Mouse (Mus musculus): Measurements from ENCODE around the gene Ralgps1. TPM values are rescaled to one million over a fixed set of nuclear protein-coding genes. Genes with fewer than 3 reads are reported as not detected.

The Ralgps1 gene
- total and polyA plus RNA-seq, 2 experiments from 2014 or later: 20.7 to 69.9 TPM

DNA sequence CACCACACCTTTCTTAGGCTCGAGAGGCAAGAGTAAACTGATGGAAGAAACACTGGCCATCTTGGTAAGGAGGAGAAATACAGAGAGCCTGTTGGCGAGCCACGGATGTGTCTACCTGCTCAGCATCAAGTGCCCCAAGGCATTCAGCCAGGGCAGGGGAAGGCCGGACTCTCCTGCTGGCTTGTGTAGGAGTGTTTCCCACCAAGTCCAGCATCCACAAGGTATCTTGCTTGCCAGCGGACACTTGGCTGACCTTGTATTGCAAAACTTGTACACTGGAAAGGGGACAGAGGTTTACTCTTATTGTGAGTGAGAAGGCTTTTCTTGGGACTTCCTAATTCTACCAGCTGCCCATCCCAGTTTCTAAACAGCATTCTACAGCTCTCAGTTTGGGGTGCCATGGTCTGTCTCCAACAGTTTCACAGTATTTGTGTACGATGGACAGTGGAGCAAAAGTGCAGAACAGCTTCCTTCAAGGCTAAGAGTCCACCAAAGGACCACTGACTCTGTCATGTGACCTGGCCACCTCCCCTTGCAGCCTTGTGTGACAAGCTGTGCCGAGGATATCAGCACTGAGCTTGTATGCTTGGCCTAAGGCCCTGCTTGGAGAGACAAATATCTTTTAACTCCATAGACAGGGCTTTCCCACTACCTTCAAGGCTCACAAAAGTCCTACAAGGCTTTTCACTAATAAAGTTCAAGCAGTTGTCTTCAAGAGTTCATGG, 236.4 kb downstream of the Ralgps1 start:
- TF ChIP-seq CTCF (IDR thresholded peaks at IDR 0.05; ENCODE audit: low read depth): no peak
- WGBS: 79% methylated on average over 7 of the region's 7 CpGs
- peaks cover 2% of the 10 kb centered on the region for H3K4me1 ChIP-seq (ENCODE audit: insufficient read depth, low read length)
- DNase-seq (ENCODE audit: low spot score) (no peak), ATAC-seq (no peak)
- no peak overlapping the region for H3K27ac ChIP-seq
- H3K9me3 ChIP-seq (ENCODE audit: low read length): no peaks in the 10 kb centered on the region
- peaks cover 15% of the 10 kb centered on the region; the same call in 1 of the 2 replicates for H3K36me3 ChIP-seq (ENCODE audit: insufficient read depth, low read length)
- no peak overlapping the region for H3K4me3 ChIP-seq (ENCODE audit: low read length)
- H3K9ac ChIP-seq (replicated peaks; ENCODE audit: low read length): no peak overlapping the region
- no peaks in the 10 kb centered on the region for H3K27me3 ChIP-seq (ENCODE audit: insufficient read depth, low read length)
- H3K4me2 ChIP-seq (ENCODE audit: low read depth, low read length): no peak overlapping the region

DNA sequence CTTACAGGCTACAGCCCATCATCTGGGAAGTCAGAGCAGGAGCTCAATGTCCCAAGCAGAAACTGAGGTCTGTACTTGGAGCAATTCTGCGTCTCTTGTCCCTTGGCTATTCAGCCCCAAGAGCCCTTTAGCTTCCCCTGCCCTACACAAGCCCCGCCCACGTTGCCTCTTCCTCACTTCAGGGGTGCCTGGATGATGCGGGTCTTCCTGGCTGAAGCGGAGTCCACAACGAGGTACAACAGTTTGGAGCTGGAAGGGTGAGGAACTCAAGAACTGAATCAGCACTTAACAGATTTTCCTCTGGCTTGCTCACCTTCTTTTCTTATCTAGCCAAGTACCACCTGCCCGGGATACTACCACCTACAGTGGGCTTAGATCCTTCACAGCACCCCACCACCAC, 239.0 kb downstream of the Ralgps1 start:
- Histone ChIP-seq H3K9ac (replicated peaks; ENCODE audit: low read length) (no peak overlapping the region), H3K36me3 (ENCODE audit: insufficient read depth, low read length) (peaks cover 13% of the 10 kb centered on the region; the same call in 1 of the 2 replicates), H3K27me3 (ENCODE audit: insufficient read depth, low read length) (no peaks in the 10 kb centered on the region), H3K4me3 (ENCODE audit: low read length) (no peak overlapping the region), H3K4me1 (ENCODE audit: insufficient read depth, low read length) (peaks cover 10% of the 10 kb centered on the region), H3K4me2 (ENCODE audit: low read depth, low read length) (no peak overlapping the region), H3K9me3 (ENCODE audit: low read length) (no peaks in the 10 kb centered on the region), H3K27ac (no peak overlapping the region)
- no peak for DNase-seq (ENCODE audit: low spot score)
- no peak for ATAC-seq
- no peak for TF ChIP-seq CTCF (IDR thresholded peaks at IDR 0.05; ENCODE audit: low read depth)
- 3% methylated on average over 7 of the region's 7 CpGs for WGBS

DNA sequence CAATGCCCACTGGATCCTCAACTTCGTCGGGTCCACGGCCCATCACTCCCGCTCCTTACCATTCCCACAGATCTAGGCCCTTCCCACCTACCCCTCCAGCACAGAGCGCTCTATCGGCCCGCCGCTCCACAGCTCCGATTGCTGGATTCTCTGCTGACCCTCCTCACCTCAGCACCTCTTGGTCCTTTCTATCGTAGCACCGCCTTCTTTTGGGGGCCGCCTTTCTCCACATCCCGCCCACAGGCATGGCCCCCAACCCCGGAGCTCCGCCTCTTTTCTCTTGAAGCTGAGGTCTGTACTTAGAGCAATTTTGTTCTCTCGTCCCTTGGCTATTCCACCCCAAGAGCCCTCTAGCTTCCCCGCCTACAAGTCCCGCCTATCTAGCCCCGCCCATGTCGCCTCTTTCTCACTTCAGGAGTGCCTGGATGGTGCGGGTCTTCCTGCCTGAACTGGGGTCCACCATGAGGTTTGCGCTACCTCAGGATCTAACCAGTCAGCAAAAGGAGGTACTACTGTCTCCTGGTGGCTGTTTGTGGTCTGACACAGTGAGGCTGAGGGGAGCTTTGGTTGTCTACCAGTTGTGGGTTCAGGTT, 239.7 kb downstream of the Ralgps1 start, which contains the start of gene Garnl3:
TSS of gene Garnl3 (minus strand) at position 155 of the 593 bp plus-strand sequence.
- Histone ChIP-seq H3K36me3 (ENCODE audit: insufficient read depth, low read length) (peaks cover 6% of the 10 kb centered on the region; the same call in 1 of the 2 replicates), H3K4me2 (ENCODE audit: low read depth, low read length) (peak within 1 kb of the TSS; percentile 98), H3K4me1 (ENCODE audit: insufficient read depth, low read length) (peaks cover 10% of the 10 kb centered on the region), H3K4me3 (ENCODE audit: low read length) (peak within 1 kb of the TSS; percentile 78), H3K9me3 (ENCODE audit: low read length) (no peaks in the 10 kb centered on the region), H3K27ac (peak within 1 kb of the TSS; percentile 52), H3K27me3 (ENCODE audit: insufficient read depth, low read length) (no peaks in the 10 kb centered on the region), H3K9ac (replicated peaks; ENCODE audit: low read length) (peak within 1 kb of the TSS; percentile 77)
- peak; percentile 90 for TF ChIP-seq CTCF (IDR thresholded peaks at IDR 0.05; ENCODE audit: low read depth)
- 2% methylated on average over 22 of the region's 22 CpGs for WGBS
- DNase-seq (ENCODE audit: low spot score): peak; percentile 73
- ATAC-seq: peak; percentile 58

DNA sequence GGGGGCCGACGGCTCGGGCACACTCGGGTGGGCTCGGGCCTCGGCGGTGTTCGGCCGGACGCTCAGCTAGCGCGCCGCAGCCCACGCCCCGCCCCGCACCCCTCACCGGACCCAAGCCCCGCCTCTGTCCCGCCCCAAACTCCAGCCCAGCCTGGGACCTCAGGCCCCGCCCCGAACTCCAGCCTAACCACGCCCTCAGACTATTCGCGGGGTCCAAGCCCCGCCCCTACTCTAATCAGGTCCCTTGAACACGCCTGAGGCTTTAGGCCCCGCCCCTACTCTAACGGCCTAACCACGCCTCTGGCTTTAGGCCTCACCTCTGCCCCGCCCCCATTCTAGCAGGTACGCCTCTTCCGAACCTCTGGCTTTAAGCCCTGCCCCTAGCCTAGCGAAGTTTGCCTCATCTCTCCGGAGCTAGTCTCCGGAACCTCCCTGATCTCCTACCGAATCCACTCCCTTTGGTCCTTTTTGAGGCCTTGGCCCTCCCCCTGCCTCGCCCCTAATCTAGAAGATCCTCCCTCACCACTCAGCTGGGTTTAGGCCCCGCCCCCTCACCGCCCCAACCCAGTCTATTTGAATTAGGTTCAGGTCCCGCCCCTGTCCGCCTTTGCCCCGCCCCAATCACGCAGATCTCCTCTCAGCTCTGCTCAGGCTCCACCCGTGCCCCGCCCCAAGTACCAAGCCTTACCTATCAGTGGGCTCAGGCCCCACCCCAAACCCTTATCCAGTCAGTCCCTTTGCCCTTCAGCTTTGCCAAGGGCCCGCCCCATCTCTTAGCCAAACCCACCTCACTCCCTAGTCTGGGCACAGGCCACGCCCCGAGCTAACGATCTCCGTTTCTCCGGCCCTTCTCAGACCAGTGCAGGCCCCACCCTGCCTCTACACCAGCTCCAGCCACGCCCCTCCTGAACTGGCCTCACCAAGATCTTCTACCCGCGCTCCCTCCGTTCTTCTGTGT, 240.5 kb downstream of the Ralgps1 start:
- peak overlapping the region; percentile 98 for H3K4me2 ChIP-seq (ENCODE audit: low read depth, low read length)
- under 1% methylated on average over 55 of the region's 55 CpGs for WGBS
- ATAC-seq: peak; percentile 90

DNA sequence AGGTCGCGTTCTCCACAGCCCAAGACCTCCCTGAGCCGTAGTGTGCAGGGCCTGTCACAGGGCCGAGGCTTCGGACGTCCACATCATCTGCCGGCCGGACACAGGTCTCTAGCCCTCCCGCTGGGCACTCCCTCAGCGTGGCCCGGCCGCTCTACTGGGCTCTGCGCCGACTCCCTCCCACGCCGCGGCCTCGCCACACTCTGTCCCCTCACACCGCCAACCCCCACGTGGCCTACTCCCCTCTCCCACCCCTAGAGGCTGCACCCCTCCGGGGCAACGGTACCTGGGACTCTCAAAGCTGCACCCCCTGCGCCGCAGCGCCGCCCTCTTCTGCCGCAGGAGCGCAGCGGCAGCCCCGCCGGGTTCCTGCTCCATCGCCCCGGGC, 241.2 kb downstream of the Ralgps1 start:
- WGBS: under 1% methylated on average over 33 of the region's 33 CpGs
- peak overlapping the region; percentile 78 for H3K4me3 ChIP-seq (ENCODE audit: low read length)
- H3K9ac ChIP-seq (replicated peaks; ENCODE audit: low read length): peak overlapping the region; percentile 77
- peak; percentile 41 for TF ChIP-seq CTCF (IDR thresholded peaks at IDR 0.05; ENCODE audit: low read depth)
- H3K27me3 ChIP-seq (ENCODE audit: insufficient read depth, low read length): no peaks in the 10 kb centered on the region
- no peak for DNase-seq (ENCODE audit: low spot score)
- no peaks in the 10 kb centered on the region for H3K9me3 ChIP-seq (ENCODE audit: low read length)
- ATAC-seq: no peak; the same call in 1 of the 2 replicates
- no peaks in the 10 kb centered on the region for H3K36me3 ChIP-seq (ENCODE audit: insufficient read depth, low read length)
- H3K27ac ChIP-seq: peak overlapping the region; percentile 49
- H3K4me1 ChIP-seq (ENCODE audit: insufficient read depth, low read length): peaks cover 10% of the 10 kb centered on the region
- H3K4me2 ChIP-seq (ENCODE audit: low read depth, low read length): peak overlapping the region; percentile 98

More for the DNA sequence above, 240.5 kb downstream of the Ralgps1 start:
- Histone ChIP-seq H3K9ac (replicated peaks; ENCODE audit: low read length) (peak overlapping the region; percentile 77), H3K4me1 (ENCODE audit: insufficient read depth, low read length) (peaks cover 10% of the 10 kb centered on the region), H3K36me3 (ENCODE audit: insufficient read depth, low read length) (0 out of 2 replicates have a peak, but pooled peaks cover 4% of the 10 kb centered on the region), H3K4me3 (ENCODE audit: low read length) (peak overlapping the region; percentile 78), H3K9me3 (ENCODE audit: low read length) (no peaks in the 10 kb centered on the region), H3K27ac (peak overlapping the region; percentile 52), H3K27me3 (ENCODE audit: insufficient read depth, low read length) (no peaks in the 10 kb centered on the region)
- peak; percentile 95 for DNase-seq (ENCODE audit: low spot score)
- no peak for TF ChIP-seq CTCF (IDR thresholded peaks at IDR 0.05; ENCODE audit: low read depth)

DNA sequence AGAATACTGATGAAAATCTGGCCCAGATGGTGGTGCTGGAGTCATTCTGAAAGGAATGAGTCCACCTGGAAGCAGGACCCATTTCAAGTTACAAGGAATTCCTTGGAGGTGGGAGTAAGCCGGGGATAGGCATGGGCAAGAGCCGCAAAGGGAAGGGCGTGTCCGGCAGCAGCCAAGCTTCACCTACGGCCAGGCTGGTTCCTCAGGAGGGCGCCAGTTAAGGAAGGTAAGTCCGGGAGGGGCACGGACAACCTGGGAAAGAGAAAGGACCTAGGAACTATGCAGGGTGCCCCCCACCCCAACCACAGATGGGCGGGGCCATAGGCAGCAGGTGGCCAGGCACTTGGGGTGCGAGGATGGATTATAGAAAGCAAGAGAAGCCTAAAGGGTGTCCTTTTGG, 241.6 kb downstream of the Ralgps1 start:
- WGBS: 5% methylated on average over 10 of the region's 10 CpGs

More for the DNA sequence above, 241.6 kb downstream of the Ralgps1 start:
- H3K27me3 ChIP-seq (ENCODE audit: insufficient read depth, low read length): no peaks in the 10 kb centered on the region
- DNase-seq (ENCODE audit: low spot score) (peak; percentile 28), ATAC-seq (no peak)
- H3K9me3 ChIP-seq (ENCODE audit: low read length): no peaks in the 10 kb centered on the region
- no peak for TF ChIP-seq CTCF (IDR thresholded peaks at IDR 0.05; ENCODE audit: low read depth)
- H3K4me3 ChIP-seq (ENCODE audit: low read length): peak overlapping the region; percentile 78
- peak overlapping the region; percentile 77 for H3K9ac ChIP-seq (replicated peaks; ENCODE audit: low read length)
- H3K27ac ChIP-seq: peak overlapping the region; percentile 49; the same call in 1 of the 2 replicates
- H3K4me1 ChIP-seq (ENCODE audit: insufficient read depth, low read length): peaks cover 10% of the 10 kb centered on the region
- H3K36me3 ChIP-seq (ENCODE audit: insufficient read depth, low read length): no peaks in the 10 kb centered on the region
- peak overlapping the region; percentile 98 for H3K4me2 ChIP-seq (ENCODE audit: low read depth, low read length)
